Mouse (Mus musculus): ENCODE results near the gene Arhgef38. TPM values are rescaled to one million over a fixed set of nuclear protein-coding genes. Genes with fewer than 3 reads are reported as not detected.

The Arhgef38 gene
- total RNA-seq, 4 experiments from 2014 or later = not detected

DNA sequence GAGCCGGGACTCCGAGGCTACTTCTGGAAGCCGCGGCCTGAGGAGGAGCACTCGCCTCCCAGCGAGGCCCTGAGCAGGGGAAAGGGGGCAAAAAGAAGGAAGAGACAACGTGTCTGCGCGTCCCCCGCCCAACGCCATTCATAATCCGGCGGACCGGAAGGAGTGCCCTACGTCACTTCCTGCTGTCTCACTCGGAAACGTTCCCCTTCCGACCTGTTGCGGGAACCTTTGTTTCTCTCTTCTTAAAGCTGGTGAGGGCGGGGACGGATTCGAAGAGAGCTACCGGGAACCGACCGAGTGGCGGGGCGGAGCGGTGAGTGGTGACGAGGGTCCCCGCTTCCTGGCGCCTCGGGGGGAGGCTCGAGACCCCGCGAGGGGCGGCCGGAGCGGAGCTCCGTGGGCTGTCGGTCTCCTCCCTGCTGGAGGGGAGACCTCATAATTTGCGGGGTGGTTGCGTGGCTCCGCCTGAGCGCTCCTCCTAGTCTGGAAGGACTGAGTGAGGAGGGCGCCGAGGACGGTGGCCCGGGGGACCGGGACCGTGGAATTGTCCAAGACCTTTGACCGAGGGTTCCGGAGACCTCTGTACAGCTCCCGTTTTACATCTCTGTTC is 143.0 kb downstream of the Arhgef38 start, which contains the start of the genes Ints12 and Gstcd:
Gene Ints12, plus strand, starts transcription at position 177 of the 610 bp plus-strand sequence.
Gene Gstcd, minus strand, starts transcription at position 370 of the 610 bp plus-strand sequence.
- peak; percentile 87 for DNase-seq

DNA sequence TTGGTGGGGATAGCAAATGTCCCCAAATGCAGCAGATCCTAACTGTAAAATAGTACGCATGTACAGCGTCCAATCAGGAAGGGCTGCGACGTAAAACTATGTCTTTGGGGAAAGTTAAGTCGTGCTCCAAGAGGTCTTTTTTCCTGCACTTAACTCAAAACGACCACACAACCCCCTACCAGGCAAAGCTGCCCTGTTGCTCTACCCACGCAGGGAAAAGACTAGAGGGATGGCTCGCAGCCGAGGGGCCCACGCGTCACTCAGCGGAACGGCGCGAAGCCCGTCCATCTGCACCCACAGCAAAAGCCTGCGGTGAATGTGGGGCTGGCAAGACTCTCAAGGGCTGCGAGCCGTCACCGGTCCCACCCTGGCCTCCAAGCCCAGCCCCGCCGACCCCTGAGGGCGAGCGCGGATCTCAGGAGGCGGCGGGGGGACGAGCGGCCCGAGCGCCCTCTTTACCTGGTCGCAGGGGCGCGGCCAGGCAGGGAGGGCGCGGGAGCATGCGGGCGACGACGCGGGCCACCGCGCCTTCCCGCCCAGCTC is 143.6 kb downstream of the Arhgef38 start:
- DNase-seq = no peak

DNA sequence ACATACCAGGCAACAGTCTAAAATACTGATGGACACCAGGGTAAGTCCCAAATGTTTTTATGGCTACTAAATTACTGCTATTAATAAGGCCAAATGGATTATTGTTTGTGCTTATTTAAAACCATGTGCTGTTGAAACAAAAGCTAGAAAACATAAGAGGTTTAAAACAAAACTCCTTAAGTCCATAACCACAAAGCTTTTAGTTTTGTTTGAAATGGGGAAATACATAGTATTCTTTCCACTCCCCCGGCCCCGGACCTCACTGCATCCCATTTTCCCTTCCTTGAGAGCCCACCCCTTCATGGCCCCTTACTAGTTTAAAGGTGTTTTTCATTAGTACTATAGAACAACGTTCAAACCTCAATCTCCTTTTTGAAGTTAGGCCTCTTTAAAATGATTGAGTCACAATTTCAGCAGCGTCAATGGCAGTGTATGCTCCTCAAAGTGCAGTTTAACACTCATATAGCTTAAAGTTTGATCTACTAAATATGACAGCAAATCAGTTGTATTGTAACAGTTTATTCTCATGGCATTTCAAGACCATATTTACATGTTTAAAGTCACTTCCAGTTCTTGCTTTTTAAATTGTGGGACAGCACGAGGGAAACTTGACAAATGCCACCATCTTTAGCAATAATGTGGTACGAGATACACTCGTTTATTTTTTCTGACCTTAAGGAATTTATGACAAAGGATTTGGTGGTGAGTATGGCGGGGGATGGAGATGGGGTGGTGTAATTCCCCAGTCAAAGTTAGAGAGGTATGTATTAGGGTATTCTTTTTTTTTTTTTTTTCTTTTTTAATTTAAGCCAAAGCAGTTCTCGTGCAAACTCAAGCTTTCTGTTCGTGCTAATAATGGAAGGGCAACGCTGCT is 144.3 kb downstream of the Arhgef38 start:
- DNase-seq = no peak

DNA sequence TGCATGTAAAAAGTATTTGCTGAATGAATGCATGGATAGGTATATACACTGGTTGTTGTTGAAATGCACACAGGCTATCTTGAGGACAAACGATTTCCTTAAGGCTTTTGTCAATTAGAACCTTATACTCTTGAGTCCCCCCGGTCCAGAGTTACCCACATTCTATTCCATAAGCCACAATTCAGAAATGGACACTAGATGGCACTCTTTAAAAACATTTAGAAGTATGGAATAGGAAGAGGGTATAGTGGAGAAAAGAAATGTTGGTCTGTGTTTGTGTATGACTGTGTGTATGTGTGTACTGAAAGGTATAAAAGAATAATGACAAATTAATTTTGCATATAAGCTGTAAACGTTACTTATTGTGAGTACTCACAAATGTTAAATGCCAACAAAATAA is 148.9 kb downstream of the Arhgef38 start:
- DNase-seq = no peak

DNA sequence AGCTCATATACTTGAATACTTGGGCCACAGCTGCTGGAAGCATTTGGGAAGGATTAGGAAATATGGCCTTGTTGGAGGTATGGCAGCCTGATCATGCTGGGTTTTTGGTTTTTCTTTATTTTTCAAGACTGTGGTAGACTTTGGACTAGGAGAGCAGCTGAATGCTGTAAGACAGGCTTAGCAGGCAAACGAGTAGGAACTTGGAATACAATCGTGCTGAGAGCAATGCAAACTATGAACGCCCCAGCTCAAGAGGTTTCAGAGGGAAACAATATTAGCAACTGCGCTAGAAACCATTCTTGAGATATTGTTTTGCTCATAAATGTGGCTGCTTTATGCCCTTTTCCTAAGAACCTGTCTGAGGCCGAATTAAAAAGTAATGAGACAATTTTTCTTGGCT is 152.0 kb downstream of the Arhgef38 start:
- no peak for DNase-seq

DNA sequence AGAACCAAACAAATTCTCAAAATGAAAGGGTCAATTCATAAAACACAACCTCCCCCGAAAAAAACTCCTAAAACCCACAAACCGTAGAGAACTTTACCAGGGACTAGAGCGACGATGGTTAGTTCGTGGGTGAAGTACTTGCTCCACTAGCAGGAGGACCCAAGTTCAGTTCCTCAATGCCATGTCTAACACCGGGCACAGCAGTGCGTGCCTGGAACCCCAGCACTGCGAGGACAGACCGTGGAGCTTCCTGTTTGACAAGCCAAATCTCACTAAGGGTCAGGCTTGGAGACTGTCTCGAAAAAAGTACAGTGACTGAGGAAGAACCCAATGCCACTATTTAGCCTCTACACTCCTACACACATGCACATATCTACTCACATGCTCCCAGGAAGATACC is 159.2 kb downstream of the Arhgef38 start:
- no peak for DNase-seq

Other genes with a start within 250 kb of the Arhgef38 start
- 10 to 100 TPM; 10.7 to 17.2 (median 16.7) TPM for gene Ints12, start 143.1 kb downstream of the Arhgef38 start, total RNA-seq (2022)
- gene Gstcd, start 142.9 kb downstream of the Arhgef38 start, total RNA-seq (2022) = 10 to 100 TPM; 12.6 to 14.0 (median 13.4) TPM
- gene Ppa2, start 75.2 kb upstream of the Arhgef38 start, total RNA-seq (2022) = 10 to 100 TPM; 48.2 to 61.3 (median 57.4) TPM